Mouse (Mus musculus): Measurements from ENCODE around the gene Pole3.

DNA sequence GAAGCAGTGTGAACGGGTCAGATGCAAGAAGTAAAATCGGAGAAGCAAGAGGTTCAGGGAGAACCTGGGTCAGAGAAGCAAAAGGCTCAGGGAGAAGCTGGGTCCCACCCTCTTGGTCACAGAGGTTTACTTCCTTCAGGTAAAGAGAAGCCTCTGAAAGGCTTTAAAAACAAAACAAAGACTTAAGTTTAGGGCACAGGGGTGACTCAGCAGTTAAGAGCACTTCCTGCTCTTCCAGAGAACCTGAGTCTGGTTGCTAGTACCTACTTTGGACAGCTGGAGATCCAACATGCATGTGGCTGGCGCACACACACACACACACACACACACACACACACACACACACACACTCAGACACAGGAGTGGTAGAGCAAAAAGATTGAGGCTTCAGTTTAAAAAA is 39.9 kb downstream of the Pole3 start:
- TF ChIP-seq EP300 (IDR thresholded peaks at IDR 0.05; ENCODE audit: insufficient read depth, low read depth, low read length) (no peak), CTCF (IDR thresholded peaks at IDR 0.05; ENCODE audit: low read depth, low read length) (no peak), POLR2A (IDR thresholded peaks at IDR 0.05; ENCODE audit: insufficient read depth, low read length) (no peak)

All from ES-Bruce4 (cell line).